Mouse (Mus musculus) stomach, embryonic 16.5 days (tissue): ENCODE measurements around the gene Tsfm. TPM values are rescaled to one million over a fixed set of nuclear protein-coding genes. Genes with fewer than 3 reads are reported as not detected.
A peak's percentile ranks its signal among the peaks of the same experiment; 100 is the strongest.

Experiments
- ATAC-seq: fragments of 200-750 bp; cut with Nextera tagmentation; 2 replicates; pipeline ENCODE4 v1.8.0; 2017; ENCODE audit warnings: moderate number of reproducible peaks, moderate TSS enrichment; ENCODE audit not compliant: insufficient read depth, low FRiP score
- H3K27ac ChIP-seq: fragments of 300-500 bp; sonication (generic); 2 replicates; pipeline ENCODE4 v1.5.1; 2014; ENCODE audit warnings: low read length
- H3K27me3 ChIP-seq: fragments of 300-500 bp; sonication (generic); 2 replicates; pipeline ENCODE4 v1.6.1; 2014; ENCODE audit warnings: low read length, control low read depth, mixed read lengths; ENCODE audit not compliant: control insufficient read depth, insufficient read depth
- H3K36me3 ChIP-seq: fragments of 300-500 bp; sonication (generic); 2 replicates; pipeline ENCODE4 v1.6.1; 2014; ENCODE audit warnings: low read length; ENCODE audit not compliant: control insufficient read depth, insufficient read depth
- H3K4me1 ChIP-seq: fragments of 300-500 bp; sonication (generic); 2 replicates; pipeline ENCODE4 v1.6.1; 2014; ENCODE audit warnings: low read length, control low read depth, mixed read lengths; ENCODE audit not compliant: control insufficient read depth, insufficient read depth
- H3K4me2 ChIP-seq: fragments of 300-500 bp; sonication (generic); 2 replicates; pipeline ENCODE4 v1.6.1; 2014; ENCODE audit warnings: low read depth, low read length, mixed read lengths
- H3K4me3 ChIP-seq: fragments of 300-500 bp; sonication (generic); replicated peaks from 2 replicates; pipeline ENCODE4 v1.5.1; 2014; ENCODE audit warnings: mild to moderate bottlenecking, low read length
- H3K9ac ChIP-seq: fragments of 300-500 bp; sonication (generic); 2 replicates; pipeline ENCODE4 v1.6.1; 2014; ENCODE audit warnings: low read length
- H3K9me3 ChIP-seq: fragments of 300-500 bp; sonication (generic); replicated peaks from 2 replicates; pipeline ENCODE4 v1.6.1; 2016; ENCODE audit warnings: low read length, control low read depth; ENCODE audit not compliant: control insufficient read depth
- WGBS: fragments of 180-500 bp; shearing (Covaris S2); extraction: QIAGEN DNeasy Blood & Tissue Kit; methylation state at CpG from one replicate; pipeline ENCODE4 v1.1.7; 2014; 5-methylcytosine and 5-hydroxymethylcytosine counted together
- polyA plus RNA-seq: library from polyadenylated mRNA; unstranded; fragments of >200 nt; fragmentation: Nextera tagmentation; extraction: Ambion mirVana; gene quantifications from 2 replicates; pipeline ENCODE4 v1.2.1, GENCODE M21; 2015

Gene Tsfm
- polyA plus RNA-seq, 1 experiment from 2014 or later = 80.4 TPM

- Histone ChIP-seq H3K36me3 (peaks cover 5% of the 10 kb centered on the region; the same call in 1 of the 2 replicates), H3K9ac (peak overlapping the region; percentile 89), H3K4me3 (peak overlapping the region; percentile 75), H3K9me3 (no peaks in the 10 kb centered on the region), H3K4me2 (peak overlapping the region; percentile 96), H3K27ac (peak overlapping the region; percentile 60), H3K27me3 (no peaks in the 10 kb centered on the region), H3K4me1 (peaks cover 15% of the 10 kb centered on the region)
- ATAC-seq = no peak
- under 1% methylated on average over 80 of the region's 92 CpGs for WGBS
Measured at GRCm38 (mm10) chr10:127059174-127059967, 28.7 kb upstream of the Tsfm start.

- H3K27ac ChIP-seq = no peak overlapping the region
- peak overlapping the region; percentile 89 for H3K9ac ChIP-seq
Measured at GRCm38 (mm10) chr10:127058708-127059107, 28.1 kb upstream of the Tsfm start.

GRCm38 (mm10) chr10:127058161-127058560 is 27.5 kb upstream of the Tsfm start:
- H3K27me3 ChIP-seq = no peaks in the 10 kb centered on the region
- H3K9ac ChIP-seq = peak overlapping the region; percentile 89; the same call in 1 of the 2 replicates
- no peak for ATAC-seq
- H3K27ac ChIP-seq = no peak overlapping the region
- H3K4me3 ChIP-seq = peak overlapping the region; percentile 75; the same call in 1 of the 2 replicates
- peak overlapping the region; percentile 96 for H3K4me2 ChIP-seq
- 2% methylated on average over 9 of the region's 9 CpGs for WGBS
- peaks cover 15% of the 10 kb centered on the region for H3K4me1 ChIP-seq
- H3K36me3 ChIP-seq = peaks cover 5% of the 10 kb centered on the region; the same call in 1 of the 2 replicates
- no peaks in the 10 kb centered on the region for H3K9me3 ChIP-seq

More at GRCm38 (mm10) chr10:127058708-127059107, 28.1 kb upstream of the Tsfm start:
- no peak for ATAC-seq
- WGBS = 6% methylated on average over 8 of the region's 8 CpGs
- peaks cover 5% of the 10 kb centered on the region; the same call in 1 of the 2 replicates for H3K36me3 ChIP-seq
- no peaks in the 10 kb centered on the region for H3K9me3 ChIP-seq
- no peaks in the 10 kb centered on the region for H3K27me3 ChIP-seq
- H3K4me2 ChIP-seq = peak overlapping the region; percentile 96
- H3K4me3 ChIP-seq = peak overlapping the region; percentile 75
- H3K4me1 ChIP-seq = peaks cover 15% of the 10 kb centered on the region

- ATAC-seq = no peak
- 80% methylated on average over 20 of the region's 20 CpGs for WGBS
- Histone ChIP-seq H3K27ac (no peak overlapping the region), H3K9me3 (no peaks in the 10 kb centered on the region), H3K27me3 (peaks cover 5% of the 10 kb centered on the region; the same call in 1 of the 2 replicates), H3K36me3 (peaks cover 5% of the 10 kb centered on the region; the same call in 1 of the 2 replicates), H3K4me2 (no peak overlapping the region), H3K4me1 (peaks cover 15% of the 10 kb centered on the region), H3K9ac (no peak overlapping the region), H3K4me3 (no peak overlapping the region)
Measured at GRCm38 (mm10) chr10:127056490-127056889, 25.9 kb upstream of the Tsfm start.

- no peak for ATAC-seq
- H3K36me3 ChIP-seq = peaks cover 5% of the 10 kb centered on the region; the same call in 1 of the 2 replicates
- H3K9me3 ChIP-seq = no peaks in the 10 kb centered on the region
- no peak overlapping the region for H3K27ac ChIP-seq
- 80% methylated on average over 8 of the region's 8 CpGs for WGBS
- no peak overlapping the region for H3K4me3 ChIP-seq
- H3K27me3 ChIP-seq = peaks cover 16% of the 10 kb centered on the region
- H3K4me1 ChIP-seq = peaks cover 13% of the 10 kb centered on the region
- no peak overlapping the region for H3K9ac ChIP-seq
- H3K4me2 ChIP-seq = no peak overlapping the region
Measured at GRCm38 (mm10) chr10:127055406-127055805, 24.8 kb upstream of the Tsfm start.

GRCm38 (mm10) chr10:127054646-127055045 is 24.0 kb upstream of the Tsfm start:
- Histone ChIP-seq H3K9me3 (no peaks in the 10 kb centered on the region), H3K4me1 (peaks cover 14% of the 10 kb centered on the region), H3K27ac (no peak overlapping the region), H3K36me3 (peaks cover 5% of the 10 kb centered on the region; the same call in 1 of the 2 replicates), H3K9ac (no peak overlapping the region), H3K4me3 (no peak overlapping the region), H3K4me2 (no peak overlapping the region), H3K27me3 (peaks cover 24% of the 10 kb centered on the region)
- no peak for ATAC-seq
- WGBS = 65% methylated on average over 4 of the region's 4 CpGs

- Histone ChIP-seq H3K27ac (no peak overlapping the region), H3K4me3 (0 out of 2 replicates have a peak overlapping the region, but pooled peaks have one; percentile 31), H3K4me2 (peak overlapping the region; percentile 51), H3K9ac (no peak overlapping the region), H3K27me3 (peaks cover 45% of the 10 kb centered on the region), H3K36me3 (no peaks in the 10 kb centered on the region), H3K9me3 (no peaks in the 10 kb centered on the region), H3K4me1 (peaks cover 11% of the 10 kb centered on the region)
- 17% methylated on average over 10 of the region's 10 CpGs for WGBS
- no peak for ATAC-seq
Measured at GRCm38 (mm10) chr10:127050119-127050474, 19.5 kb upstream of the Tsfm start.

- H3K9ac ChIP-seq = peak overlapping the region; percentile 43
Measured at GRCm38 (mm10) chr10:127049395-127050118, 18.9 kb upstream of the Tsfm start.

More at GRCm38 (mm10) chr10:127049395-127050118, 18.9 kb upstream of the Tsfm start:
- peaks cover 11% of the 10 kb centered on the region for H3K4me1 ChIP-seq
- H3K4me2 ChIP-seq = peak overlapping the region; percentile 51
- 0 out of 2 replicates have a peak, but pooled peaks cover 2% of the 10 kb centered on the region for H3K36me3 ChIP-seq
- no peak overlapping the region for H3K27ac ChIP-seq
- peaks cover 45% of the 10 kb centered on the region for H3K27me3 ChIP-seq
- ATAC-seq = peak; percentile 51; the same call in 1 of the 2 replicates
- H3K9me3 ChIP-seq = no peaks in the 10 kb centered on the region
- peak overlapping the region; percentile 31 for H3K4me3 ChIP-seq
- WGBS = 3% methylated on average over 29 of the region's 29 CpGs
